Mouse (Mus musculus) kidney, embryonic 14.5 days (tissue): Measurements from ENCODE around the gene Zfp865. TPM values are rescaled to one million over a fixed set of nuclear protein-coding genes. Genes with fewer than 3 reads are reported as not detected.
A peak's percentile ranks its signal among the peaks of the same experiment; 100 is the strongest.

ENCODE experiments used
- ATAC-seq: fragments of 200-750 bp; cut with Nextera tagmentation; 2 replicates; pipeline ENCODE4 v1.8.0; 2017; ENCODE audit warnings: moderate number of reproducible peaks, mild to moderate bottlenecking, moderate TSS enrichment, moderate library complexity; ENCODE audit not compliant: low FRiP score, low TSS enrichment
- H3K27ac ChIP-seq: fragments of 300-500 bp; sonication (generic); 2 replicates; pipeline ENCODE4 v1.5.1; 2014; ENCODE audit warnings: low read depth, mild to moderate bottlenecking, low read length, moderate library complexity, mixed read lengths
- H3K27me3 ChIP-seq: fragments of 300-500 bp; sonication (generic); 2 replicates; pipeline ENCODE4 v1.6.1; 2014; ENCODE audit warnings: mild to moderate bottlenecking, low read length; ENCODE audit not compliant: control insufficient read depth, insufficient read depth
- H3K36me3 ChIP-seq: fragments of 300-500 bp; sonication (generic); 2 replicates; pipeline ENCODE4 v1.6.1; 2014; ENCODE audit warnings: low read length, mixed read lengths; ENCODE audit not compliant: control insufficient read depth, insufficient read depth
- H3K4me1 ChIP-seq: fragments of 300-500 bp; sonication (generic); 2 replicates; pipeline ENCODE4 v1.6.1; 2014; ENCODE audit warnings: low read length, mixed read lengths; ENCODE audit not compliant: control insufficient read depth, insufficient read depth
- H3K4me2 ChIP-seq: fragments of 300-500 bp; sonication (generic); replicated peaks from 2 replicates; pipeline ENCODE4 v1.6.1; 2014; ENCODE audit warnings: low read depth, mild to moderate bottlenecking, low read length
- H3K4me3 ChIP-seq: fragments of 300-500 bp; sonication (generic); 2 replicates; pipeline ENCODE4 v1.5.1; 2014; ENCODE audit warnings: mild to moderate bottlenecking, low read length
- H3K9ac ChIP-seq: fragments of 300-500 bp; sonication (generic); 2 replicates; pipeline ENCODE4 v1.6.1; 2014; ENCODE audit warnings: low read depth, mild to moderate bottlenecking, low read length, moderate library complexity
- H3K9me3 ChIP-seq: fragments of 300-500 bp; sonication (generic); 2 replicates; pipeline ENCODE4 v1.6.1; 2016; ENCODE audit warnings: low read length; ENCODE audit not compliant: control insufficient read depth
- WGBS: fragments of 180-500 bp; shearing (Covaris S2); extraction: QIAGEN DNeasy Blood & Tissue Kit; methylation state at CpG from one replicate; pipeline ENCODE4 v1.1.7; 2014; 5-methylcytosine and 5-hydroxymethylcytosine counted together
- polyA plus RNA-seq: library from polyadenylated mRNA; unstranded; fragments of >200 nt; fragmentation: Nextera tagmentation; extraction: Ambion mirVana; gene quantifications from 2 replicates; pipeline ENCODE4 v1.2.1, GENCODE M21; 2014

The Zfp865 gene
- polyA plus RNA-seq, 1 experiment from 2014 or later = 9.9 TPM

DNA sequence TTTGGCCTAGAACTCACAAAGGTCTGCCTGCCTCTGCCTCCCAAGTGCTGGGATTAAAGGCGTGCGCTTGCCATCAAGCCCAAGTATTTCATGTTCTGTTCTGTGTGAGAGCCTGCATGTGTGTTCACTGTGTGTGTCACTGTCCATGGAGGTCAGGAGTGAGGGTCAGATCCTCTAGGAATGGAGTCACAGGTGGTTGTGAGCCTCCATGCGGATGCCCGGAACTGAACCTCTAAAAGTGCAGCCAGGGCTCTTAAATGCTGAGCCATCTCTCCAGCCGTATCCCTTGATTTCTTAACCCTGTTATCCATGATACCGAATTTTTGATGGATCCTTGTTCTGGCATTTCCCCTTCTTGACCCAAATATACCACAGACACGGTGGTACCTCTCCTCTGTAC, 16.9 kb downstream of the Zfp865 start:
- Histone ChIP-seq H3K4me2 (no peak overlapping the region), H3K27me3 (no peaks in the 10 kb centered on the region), H3K27ac (no peak overlapping the region), H3K9me3 (peaks cover 10% of the 10 kb centered on the region), H3K9ac (no peak overlapping the region), H3K4me3 (no peak overlapping the region), H3K4me1 (no peaks in the 10 kb centered on the region), H3K36me3 (peaks cover 39% of the 10 kb centered on the region)
- no peak for ATAC-seq
- WGBS = 92% methylated on average over 7 of the region's 7 CpGs

DNA sequence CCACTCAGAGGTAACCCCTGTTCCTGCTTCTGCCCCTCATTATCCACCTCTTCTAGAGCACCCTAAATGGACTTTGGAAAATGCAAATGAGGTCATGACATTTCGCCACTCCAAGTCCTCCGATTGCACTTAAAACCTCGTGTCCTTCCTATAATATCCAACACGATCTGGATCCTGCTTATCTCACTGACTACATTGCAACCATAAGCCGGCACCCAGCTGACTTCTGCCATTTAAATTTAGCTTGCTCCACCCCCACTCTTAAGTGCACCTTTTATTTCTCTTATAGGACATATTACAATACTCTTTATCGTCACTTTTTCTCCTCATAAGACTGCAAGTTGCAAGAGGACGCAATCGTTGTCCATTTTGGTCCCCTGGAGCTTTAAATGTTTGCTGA, 17.3 kb downstream of the Zfp865 start:
- H3K9ac ChIP-seq = peak overlapping the region; percentile 85; the same call in 1 of the 2 replicates
- no peaks in the 10 kb centered on the region for H3K27me3 ChIP-seq
- H3K36me3 ChIP-seq = peaks cover 34% of the 10 kb centered on the region
- H3K4me1 ChIP-seq = no peaks in the 10 kb centered on the region
- WGBS = 89% methylated on average over 8 of the region's 8 CpGs
- peak overlapping the region; percentile 52 for H3K4me2 ChIP-seq
- no peak overlapping the region for H3K27ac ChIP-seq
- H3K4me3 ChIP-seq = peak overlapping the region; percentile 67; the same call in 1 of the 2 replicates
- ATAC-seq = no peak
- peaks cover 6% of the 10 kb centered on the region; the same call in 1 of the 2 replicates for H3K9me3 ChIP-seq

DNA sequence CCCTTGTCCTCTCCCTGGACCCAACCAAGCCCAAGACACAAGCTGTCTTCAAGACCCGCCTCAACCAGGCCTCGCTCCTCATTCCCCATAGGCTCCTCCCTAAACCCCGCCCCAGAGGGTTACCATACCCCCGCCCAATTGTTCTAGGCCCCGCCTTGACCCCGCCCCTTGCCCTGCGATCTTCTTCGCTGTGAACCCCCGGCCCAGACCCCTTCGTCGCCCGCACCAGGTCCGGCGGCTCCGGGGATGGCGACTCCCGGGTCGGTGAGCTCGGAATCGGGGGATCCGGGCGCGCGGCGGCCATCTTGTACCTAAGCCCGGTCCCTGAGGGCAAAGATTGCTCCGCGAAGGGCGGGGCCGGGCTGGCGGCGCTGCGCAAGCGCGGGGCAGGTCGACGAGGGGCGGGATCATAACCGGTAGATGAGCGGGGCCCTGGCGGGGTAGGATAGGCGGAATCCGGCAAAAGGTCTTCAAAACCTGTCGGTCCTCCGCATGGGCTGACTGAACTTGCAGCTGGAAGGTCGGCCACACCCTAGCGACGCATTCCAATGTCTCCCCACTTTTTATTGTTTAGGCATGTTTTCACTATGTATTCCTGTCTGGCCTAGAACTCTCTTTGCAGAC, 18.0 kb downstream of the Zfp865 start, which contains the start of gene Zfp784:
Gene Zfp784, minus strand, starts transcription at position 338 of the 624 bp plus-strand sequence.
- peak; percentile 96 for ATAC-seq
- H3K4me3 ChIP-seq = peak within 1 kb of the TSS; percentile 67
- H3K9ac ChIP-seq = peak within 1 kb of the TSS; percentile 85
- peaks cover 27% of the 10 kb centered on the region for H3K36me3 ChIP-seq
- WGBS = under 1% methylated on average over 48 of the region's 48 CpGs
- H3K27me3 ChIP-seq = no peaks in the 10 kb centered on the region
- peak within 1 kb of the TSS; percentile 52 for H3K4me2 ChIP-seq
- peak within 1 kb of the TSS; percentile 94 for H3K27ac ChIP-seq
- H3K4me1 ChIP-seq = no peaks in the 10 kb centered on the region
- 0 out of 2 replicates have a peak, but pooled peaks cover 3% of the 10 kb centered on the region for H3K9me3 ChIP-seq

DNA sequence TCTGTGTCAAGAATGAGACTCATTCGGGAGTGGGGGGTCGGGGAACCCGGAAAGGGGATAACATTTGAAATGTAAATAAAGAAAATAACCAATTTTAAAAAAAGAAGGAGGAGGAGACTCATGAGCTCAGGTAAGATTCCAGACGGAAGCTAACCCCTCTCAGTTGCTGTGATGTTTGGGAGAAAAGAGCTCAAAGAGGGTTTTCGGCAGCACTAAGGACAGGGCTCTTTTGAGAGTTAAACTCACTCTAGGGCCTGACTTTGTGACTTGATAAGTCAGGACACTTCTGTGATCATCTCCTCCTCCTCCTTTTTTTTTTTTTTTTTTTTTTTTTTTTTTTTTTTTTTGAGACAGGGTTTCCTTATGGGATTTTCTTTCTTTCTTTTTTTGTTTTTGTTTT, 18.8 kb downstream of the Zfp865 start:
- Histone ChIP-seq H3K36me3 (peaks cover 19% of the 10 kb centered on the region; the same call in 1 of the 2 replicates), H3K4me1 (no peaks in the 10 kb centered on the region), H3K9me3 (0 out of 2 replicates have a peak, but pooled peaks cover 3% of the 10 kb centered on the region), H3K27ac (0 out of 2 replicates have a peak overlapping the region, but pooled peaks have one; percentile 94), H3K27me3 (no peaks in the 10 kb centered on the region), H3K4me3 (peak overlapping the region; percentile 67), H3K9ac (peak overlapping the region; percentile 85; the same call in 1 of the 2 replicates), H3K4me2 (peak overlapping the region; percentile 52)
- no peak for ATAC-seq
- WGBS = 45% methylated on average over 5 of the region's 5 CpGs

DNA sequence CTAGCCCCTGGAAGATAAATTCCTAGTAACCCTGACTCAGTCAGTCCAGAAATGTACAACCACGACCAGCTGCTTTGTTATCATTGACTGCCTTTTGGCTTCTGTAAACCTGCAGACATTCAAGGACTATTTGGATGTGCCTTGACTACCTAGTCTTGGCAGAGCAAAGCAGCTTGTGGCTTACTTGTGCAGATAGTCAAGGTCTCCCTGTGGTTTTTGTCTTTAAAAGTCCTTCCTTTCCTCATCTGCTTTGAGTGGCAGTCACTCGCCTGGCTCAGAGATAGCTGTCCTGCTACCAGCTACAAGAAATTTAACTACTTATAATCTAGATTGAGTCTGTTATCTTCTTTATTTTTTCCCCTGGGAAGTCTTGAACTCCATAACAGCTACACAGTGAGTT, 24.8 kb downstream of the Zfp865 start:
- H3K36me3 ChIP-seq = no peaks in the 10 kb centered on the region
- ATAC-seq = no peak
- no peak overlapping the region for H3K27ac ChIP-seq
- no peak overlapping the region for H3K4me2 ChIP-seq
- no peak overlapping the region for H3K4me3 ChIP-seq
- 85% methylated on average over 2 of the region's 2 CpGs for WGBS
- H3K9ac ChIP-seq = no peak overlapping the region
- no peaks in the 10 kb centered on the region for H3K27me3 ChIP-seq
- no peaks in the 10 kb centered on the region for H3K4me1 ChIP-seq
- no peaks in the 10 kb centered on the region for H3K9me3 ChIP-seq

DNA sequence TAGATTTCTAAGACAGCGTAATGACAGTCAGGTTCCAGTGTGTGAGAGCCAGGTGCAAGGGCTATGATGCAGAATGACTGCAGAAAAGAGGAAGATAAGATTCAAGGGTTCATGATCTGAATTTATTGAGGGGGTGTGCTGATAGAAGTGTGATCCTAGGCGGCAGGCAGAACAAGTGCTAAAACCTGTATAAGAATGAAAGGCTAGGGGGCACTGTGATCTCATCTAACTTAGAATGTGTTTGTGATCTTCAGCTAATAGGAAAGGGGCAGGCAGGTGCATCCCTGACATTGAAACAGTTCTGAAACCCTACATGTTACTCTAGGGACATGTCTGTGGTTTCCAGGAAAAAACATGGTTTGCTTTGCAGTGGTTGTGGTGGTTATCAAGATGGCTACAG, 25.9 kb downstream of the Zfp865 start:
- Histone ChIP-seq H3K4me1 (no peaks in the 10 kb centered on the region), H3K4me3 (no peak overlapping the region), H3K9me3 (no peaks in the 10 kb centered on the region), H3K4me2 (no peak overlapping the region), H3K36me3 (no peaks in the 10 kb centered on the region), H3K27ac (no peak overlapping the region), H3K27me3 (no peaks in the 10 kb centered on the region), H3K9ac (no peak overlapping the region)
- WGBS = 66% methylated on average over 2 of the region's 2 CpGs
- no peak for ATAC-seq

DNA sequence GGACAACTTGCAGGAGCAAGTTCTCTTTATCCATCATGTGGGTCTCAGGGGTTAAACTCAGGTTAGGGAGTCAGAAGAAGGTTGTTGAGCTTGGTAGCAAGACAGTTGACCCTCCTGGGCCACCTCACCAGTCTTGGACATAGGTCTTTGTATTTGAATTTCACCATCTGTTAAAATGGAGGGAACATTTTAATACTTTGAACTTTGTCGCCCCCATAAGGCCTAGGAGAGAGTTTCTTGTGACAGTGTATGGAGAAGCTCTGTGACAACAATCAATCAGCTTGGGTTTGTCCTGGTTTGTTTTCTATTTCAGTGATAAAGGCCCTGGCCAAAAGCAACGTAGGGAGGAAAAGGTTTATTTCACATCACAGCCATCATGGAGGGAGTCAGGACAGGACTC, 27.1 kb downstream of the Zfp865 start:
- Histone ChIP-seq H3K4me3 (no peak overlapping the region), H3K27me3 (peaks cover 6% of the 10 kb centered on the region; the same call in 1 of the 2 replicates), H3K27ac (no peak overlapping the region), H3K9me3 (no peaks in the 10 kb centered on the region), H3K4me1 (peaks cover 3% of the 10 kb centered on the region; the same call in 1 of the 2 replicates), H3K36me3 (no peaks in the 10 kb centered on the region), H3K4me2 (no peak overlapping the region), H3K9ac (no peak overlapping the region)
- ATAC-seq = no peak
- WGBS = 41% methylated on average over 2 of the region's 2 CpGs

DNA sequence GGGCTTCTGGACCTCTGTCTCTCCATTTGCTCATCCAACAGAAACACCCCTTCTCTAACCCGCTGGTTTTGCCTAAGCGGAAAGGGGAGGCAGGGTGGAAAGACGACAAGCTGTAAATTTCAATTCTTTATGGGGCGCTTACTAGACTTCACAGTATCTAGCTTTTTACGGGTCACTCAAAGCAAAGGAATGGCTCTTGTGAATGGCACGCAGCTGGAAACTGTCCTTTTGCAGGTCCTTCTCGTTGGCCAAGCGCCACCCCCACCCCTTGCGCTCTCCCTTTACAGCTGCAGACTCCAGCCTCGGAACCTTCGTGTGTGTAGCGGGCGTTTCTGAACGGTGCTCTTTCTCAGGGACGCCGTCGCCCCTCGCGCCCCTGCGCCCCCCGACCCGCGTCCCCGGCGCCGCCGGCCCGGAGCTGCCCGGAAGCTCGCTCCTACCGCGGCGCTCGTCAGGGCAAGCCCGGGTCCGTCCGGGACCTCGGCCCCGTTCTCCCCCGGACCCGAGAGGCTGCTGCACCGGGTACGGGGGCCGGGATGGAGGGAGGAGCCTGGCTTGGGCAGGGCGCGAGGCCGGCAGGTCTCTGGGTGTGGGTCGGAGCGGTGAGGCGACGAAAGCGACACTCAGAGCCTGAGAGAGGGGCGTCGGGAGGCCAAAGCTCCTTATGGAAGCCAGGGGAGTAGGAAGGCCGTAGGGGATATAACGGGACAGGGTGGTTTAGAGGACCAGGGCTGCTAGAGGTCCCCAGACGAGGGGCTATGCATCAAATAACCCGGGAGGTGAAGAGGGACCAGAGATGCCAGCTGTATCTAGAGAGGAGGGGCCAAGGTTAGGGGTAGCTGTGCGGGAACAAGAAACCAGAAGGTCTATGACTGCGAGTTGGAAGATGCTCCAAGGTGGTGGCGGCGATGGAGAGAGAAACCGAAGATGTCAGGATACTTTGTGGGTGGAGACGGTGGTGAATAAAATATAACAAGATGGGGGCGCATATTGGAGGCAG, 31.3 kb downstream of the Zfp865 start, which contains the start of gene Zfp580:
Gene Zfp580, plus strand, starts transcription at position 346 of the 1,000 bp plus-strand sequence.
- H3K27ac ChIP-seq = peak within 1 kb of the TSS; percentile 78
- H3K4me2 ChIP-seq = peak within 1 kb of the TSS; percentile 84
- peak within 1 kb of the TSS; percentile 92 for H3K9ac ChIP-seq
- no peaks in the 10 kb centered on the region for H3K36me3 ChIP-seq
- peaks cover 24% of the 10 kb centered on the region for H3K4me1 ChIP-seq
- ATAC-seq = peak; percentile 72
- H3K9me3 ChIP-seq = no peaks in the 10 kb centered on the region
- WGBS = 1% methylated on average over 65 of the region's 65 CpGs
- peaks cover 40% of the 10 kb centered on the region for H3K27me3 ChIP-seq
- H3K4me3 ChIP-seq = peak within 1 kb of the TSS; percentile 79
